Comparison of ENCODE assay signal across 33 mouse cellular contexts in genomic region chr1:157323091-157323490, GRCm38 (mm10).
"Had no signal": no experiment of that assay in that cellular context is flagged by ENCODE, and none has a peak within 500 bp of the region (broad histone marks: within the 10 kb centered on the region; RNA-seq: fewer than 3 reads in every experiment).

No protein-coding gene starts in this region.

- H3K4me1 ChIP-seq: heart, embryonic 10.5 days; heart, embryonic 12.5 days; heart, embryonic 15.5 days; hindbrain, embryonic 12.5 days; hindbrain, embryonic 15.5 days had no signal

- H3K27me3 ChIP-seq: heart, embryonic 12.5 days; heart, embryonic 13.5 days; heart, embryonic 15.5 days; hindbrain, embryonic 12.5 days; hindbrain, embryonic 13.5 days; hindbrain, embryonic 15.5 days; kidney, embryonic 15.5 days had no signal

- ATAC-seq: hindbrain, embryonic 16.5 days; hindbrain, postnatal 0 days; inflammation-experienced regulatory T-cells, adult 6 months had no signal

- H3K9ac ChIP-seq: heart, embryonic 12.5 days; heart, embryonic 13.5 days; heart, embryonic 15.5 days; hindbrain, embryonic 12.5 days; hindbrain, embryonic 13.5 days; hindbrain, embryonic 14.5 days; hindbrain, embryonic 15.5 days; kidney, embryonic 15.5 days had no signal

- H3K4me2 ChIP-seq: heart, embryonic 11.5 days; heart, embryonic 12.5 days; heart, embryonic 13.5 days; heart, embryonic 15.5 days; hindbrain, embryonic 12.5 days; hindbrain, embryonic 13.5 days; hindbrain, embryonic 14.5 days; hindbrain, embryonic 15.5 days; kidney, embryonic 15.5 days had no signal

- DNase-seq: heart, postnatal 10 days; heart, postnatal 14 days; heart, postnatal 36 days; heart, postnatal 4 days; kidney, adult 11 months; kidney, adult 18-20 months; kidney, adult 2 months; kidney, adult 8-10 months; kidney, adult 9 months; kidney, postnatal 10 days; kidney, postnatal 14 days; kidney, postnatal 25 days; kidney, postnatal 36 days; kidney, postnatal 4 days; layer of hippocampus, adult 9-11 months; layer of hippocampus, postnatal 36 days had no signal

- H3K36me3 ChIP-seq: heart, embryonic 10.5 days; heart, embryonic 12.5 days; heart, embryonic 13.5 days; heart, embryonic 15.5 days; hindbrain, embryonic 10.5 days; hindbrain, embryonic 12.5 days; hindbrain, embryonic 13.5 days; hindbrain, embryonic 15.5 days; kidney, embryonic 15.5 days had no signal

- H3K27ac ChIP-seq: heart, embryonic 10.5 days; heart, embryonic 13.5 days; heart, embryonic 15.5 days; hindbrain, embryonic 10.5 days; hindbrain, embryonic 12.5 days; hindbrain, embryonic 13.5 days; hindbrain, embryonic 14.5 days; hindbrain, embryonic 15.5 days; hindbrain, postnatal 0 days; kidney, embryonic 15.5 days; kidney, postnatal 0 days; layer of hippocampus, adult 2 months; left cerebral cortex, adult 2 months had no signal

- H3K4me3 ChIP-seq: heart, embryonic 10.5 days; heart, embryonic 12.5 days; heart, embryonic 13.5 days; heart, embryonic 15.5 days; hindbrain, embryonic 10.5 days; hindbrain, embryonic 12.5 days; hindbrain, embryonic 13.5 days; hindbrain, embryonic 15.5 days; kidney, embryonic 15.5 days; layer of hippocampus, adult 2 months; left cerebral cortex, adult 2 months had no signal

- H3K9me3 ChIP-seq: heart, embryonic 10.5 days; heart, embryonic 12.5 days; heart, embryonic 13.5 days; heart, embryonic 15.5 days; hindbrain, embryonic 10.5 days; hindbrain, embryonic 12.5 days; hindbrain, embryonic 13.5 days; hindbrain, embryonic 15.5 days; kidney, embryonic 15.5 days had no signal
